Mouse (Mus musculus) cerebellum, adult 2 months (tissue): ENCODE measurements around the gene Adrb1.

Experiments
- CTCF ChIP-seq: fragments of 200-500 bp; IDR thresholded peaks from 2 replicates; pipeline ENCODE4 v1.5.1; 2011; ENCODE audit warnings: low read depth, mild to moderate bottlenecking, control low read depth, low read length, moderate library complexity, borderline replicate concordance; ENCODE audit not compliant: insufficient read depth
- POLR2A ChIP-seq: fragments of 200-500 bp; IDR thresholded peaks from 2 replicates; pipeline ENCODE4 v1.6.1; 2011; ENCODE audit warnings: low read length, control low read depth, borderline replicate concordance; ENCODE audit not compliant: insufficient read depth

DNA sequence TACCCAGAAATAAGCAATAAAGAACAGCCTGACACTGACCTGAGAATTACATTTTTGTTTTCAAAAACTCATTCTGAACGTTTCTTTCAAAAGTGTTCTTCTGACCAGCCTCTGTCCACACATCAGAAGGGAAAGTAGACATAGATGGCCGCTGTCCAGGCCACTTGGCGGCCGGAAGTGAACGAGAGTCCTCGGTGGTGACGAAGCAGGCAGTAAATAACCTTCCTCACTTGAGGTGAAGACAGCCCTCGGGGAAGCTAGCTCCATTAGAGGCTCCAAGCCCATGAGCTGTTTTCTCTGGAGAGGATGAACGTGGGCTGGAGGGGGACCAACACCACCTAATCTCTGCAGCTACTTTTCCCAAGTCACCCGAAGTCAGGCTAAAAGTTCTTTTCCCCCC, 21.2 kb upstream of the Adrb1 start:
- no peak for TF ChIP-seq CTCF
- no peak for TF ChIP-seq POLR2A
